Mouse (Mus musculus) olfactory bulb, adult 2 months (tissue): ENCODE data around the gene Naa35.

Experiments used
- CTCF ChIP-seq: fragments of 200-500 bp; IDR thresholded peaks from 2 replicates; pipeline ENCODE4 v1.5.1; 2012; ENCODE audit warnings: low read depth, mild to moderate bottlenecking, low read length, moderate library complexity; ENCODE audit not compliant: insufficient read depth
- POLR2A ChIP-seq: fragments of 200-500 bp; IDR thresholded peaks from 2 replicates; pipeline ENCODE4 v1.6.1; 2012; ENCODE audit warnings: mild to moderate bottlenecking, low read depth, low read length, moderate library complexity; ENCODE audit not compliant: insufficient read depth

DNA sequence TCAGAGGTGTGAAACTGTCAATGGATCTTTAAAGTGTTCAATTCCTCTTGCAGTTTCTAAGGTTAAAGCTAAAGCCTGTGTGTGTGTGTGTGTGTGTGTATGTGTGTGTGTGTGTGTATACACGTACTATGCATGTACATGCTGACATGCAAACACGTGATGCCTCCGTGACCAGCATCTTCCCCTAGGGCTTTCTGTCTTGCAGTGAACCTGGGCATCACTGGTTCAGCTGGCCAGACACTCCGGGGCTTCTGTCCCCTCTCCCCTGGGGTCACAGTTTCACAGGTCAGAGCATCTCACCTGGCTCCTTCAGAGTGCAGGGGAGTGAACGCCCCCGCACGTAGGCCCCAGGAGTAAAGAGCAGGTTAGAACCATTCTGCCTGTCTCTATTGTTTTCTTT, 88.5 kb downstream of the Naa35 start:
- TF ChIP-seq POLR2A = no peak
- no peak for TF ChIP-seq CTCF
